Mouse (Mus musculus) left cerebral cortex, postnatal 14 days (tissue): ENCODE measurements around the gene Rufy1. TPM values are rescaled to one million over a fixed set of nuclear protein-coding genes. Genes with fewer than 3 reads are reported as not detected.
A peak's percentile ranks its signal among the peaks of the same experiment; 100 is the strongest.

Source experiments
- DNase-seq, 2 experiments: peaks; one replicate each; pipeline ENCODE4 v3.0.0; 2021 to 2022; ENCODE audit warnings: low spot score in 2 of 2, mixed read lengths in 1 of 2
- intact Hi-C: fragments of 180-260 bp; cut with DNase I; formaldehyde crosslinking; loops from one replicate; pipeline ENCODE4 v1.15.1; 2025
- total RNA-seq, 2 experiments: library from RNA; stranded (reverse); gene quantifications; 2 replicates each; pipeline ENCODE4 v1.2.3; 2021

Gene Rufy1
- total RNA-seq, 2 experiments from 2014 or later: 25.5 to 25.8 TPM

DNA sequence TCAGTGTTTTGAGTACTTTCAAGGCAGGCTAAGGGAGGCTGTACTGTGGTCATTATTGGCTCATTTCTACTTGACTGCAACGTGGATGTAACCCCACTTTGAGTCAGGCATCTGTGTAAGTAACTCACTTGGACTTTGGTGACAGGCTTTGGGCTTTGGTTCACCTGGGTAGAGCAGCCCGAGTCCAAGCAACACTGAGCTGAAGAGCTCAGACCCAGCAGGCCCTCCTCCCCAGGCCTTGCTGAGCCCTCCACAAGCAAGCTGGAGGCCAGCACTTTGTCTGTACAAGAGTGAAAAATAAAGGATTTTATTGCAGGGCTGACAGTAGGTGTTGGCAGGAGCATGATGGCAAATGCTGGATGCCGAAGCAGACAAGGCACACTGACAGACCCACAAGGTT is 41.9 kb downstream of the Rufy1 start:
- no peak for DNase-seq
- intact Hi-C loops: no loop called here

DNA sequence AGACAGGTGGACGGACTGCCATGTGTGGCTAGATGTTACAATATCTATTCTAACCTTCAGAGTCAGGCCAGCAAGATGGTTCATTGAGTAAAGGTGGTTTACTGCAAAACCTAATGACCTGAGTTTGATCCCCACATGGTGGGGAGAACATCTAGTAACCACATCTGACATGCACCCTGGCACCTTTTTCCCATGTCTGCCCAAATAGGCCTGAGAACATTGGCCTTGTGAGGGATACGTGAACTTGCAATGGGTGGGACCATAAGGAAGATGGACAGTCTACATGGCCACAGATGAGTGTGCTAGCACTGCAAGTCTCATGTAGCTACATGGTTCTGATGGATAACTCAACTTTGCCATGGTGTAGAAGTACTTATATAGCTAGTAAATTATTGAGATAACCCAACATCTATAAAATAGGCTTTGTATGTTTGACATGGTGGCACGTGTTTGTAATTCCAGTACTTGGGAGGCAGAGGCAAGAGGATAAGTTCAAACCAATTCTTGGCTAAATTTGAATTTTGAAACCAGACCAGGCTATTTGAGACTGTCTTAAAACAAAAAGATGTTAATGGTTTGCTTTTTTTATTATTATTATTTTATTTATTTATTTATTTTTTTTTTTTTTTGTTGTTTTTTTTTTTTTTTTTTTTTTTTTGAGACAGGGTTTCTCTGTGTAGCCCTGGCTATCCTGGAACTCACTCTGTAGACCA is 42.6 kb downstream of the Rufy1 start:
- DNase-seq: no peak
- intact Hi-C loops: no loop called here

DNA sequence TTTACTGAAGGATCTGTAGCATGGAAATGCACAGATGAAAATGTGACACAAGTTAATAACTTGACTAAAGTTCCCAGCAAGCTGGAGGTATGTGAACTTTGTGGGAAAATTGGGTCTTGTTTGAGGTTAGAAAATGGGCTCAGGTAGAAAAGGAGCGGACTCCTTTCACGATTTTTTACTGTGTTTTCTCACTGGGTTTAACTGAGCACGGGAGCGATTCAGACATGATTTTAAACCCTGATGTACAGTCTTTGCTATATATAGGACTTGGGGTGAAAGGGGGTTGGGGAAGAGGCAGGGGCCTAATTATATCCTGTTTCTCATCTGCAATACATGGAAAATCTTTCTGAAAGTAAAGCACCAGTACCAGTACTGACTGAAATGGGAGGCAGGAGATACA is 43.2 kb downstream of the Rufy1 start:
- intact Hi-C loops: no loop called here
- DNase-seq: no peak

DNA sequence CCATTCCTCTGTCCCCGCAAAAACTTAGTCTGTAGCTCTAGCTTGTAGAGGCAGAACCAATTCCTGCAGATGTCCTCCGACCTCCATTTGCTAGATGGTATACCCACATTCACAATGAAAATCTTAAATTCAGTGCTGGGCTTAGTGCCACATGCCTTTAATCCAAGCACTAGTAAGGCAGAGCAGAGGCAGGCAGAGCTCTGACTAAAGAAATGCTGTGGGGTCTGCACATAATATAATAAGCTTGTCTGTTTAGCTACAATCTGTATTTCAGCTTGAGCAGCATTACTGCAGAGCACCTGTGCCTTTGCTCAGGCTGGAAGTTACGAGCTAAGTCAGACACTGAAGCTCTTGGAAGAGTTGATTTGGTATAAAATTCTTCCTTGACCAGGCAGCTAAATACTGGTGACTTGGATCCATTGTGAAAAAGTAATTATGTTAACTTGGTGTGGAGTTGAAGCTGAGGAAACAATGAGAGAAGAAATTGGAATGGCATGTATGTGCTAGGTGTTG is 43.7 kb downstream of the Rufy1 start:
- intact Hi-C loops: no loop called here
- DNase-seq: no peak

DNA sequence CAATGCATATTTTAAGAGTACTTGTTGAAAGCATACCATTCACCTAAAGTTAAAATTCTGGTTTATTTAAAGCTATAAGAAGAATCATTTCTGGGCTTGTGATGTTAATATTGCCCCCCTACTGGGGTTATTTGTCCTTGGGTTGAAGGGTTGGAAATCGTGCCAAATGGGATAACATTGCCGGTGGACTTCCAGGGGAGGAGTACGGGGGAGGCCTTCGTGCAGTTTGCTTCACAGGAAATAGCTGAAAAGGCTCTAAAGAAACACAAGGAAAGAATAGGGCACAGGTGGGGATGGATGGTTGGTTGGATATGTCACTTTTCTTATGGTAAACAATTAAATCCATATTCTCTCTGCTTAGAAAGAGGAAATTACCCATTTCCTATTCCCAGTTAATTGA is 49.6 kb downstream of the Rufy1 start:
- intact Hi-C loops: no loop called here
- no peak for DNase-seq

DNA sequence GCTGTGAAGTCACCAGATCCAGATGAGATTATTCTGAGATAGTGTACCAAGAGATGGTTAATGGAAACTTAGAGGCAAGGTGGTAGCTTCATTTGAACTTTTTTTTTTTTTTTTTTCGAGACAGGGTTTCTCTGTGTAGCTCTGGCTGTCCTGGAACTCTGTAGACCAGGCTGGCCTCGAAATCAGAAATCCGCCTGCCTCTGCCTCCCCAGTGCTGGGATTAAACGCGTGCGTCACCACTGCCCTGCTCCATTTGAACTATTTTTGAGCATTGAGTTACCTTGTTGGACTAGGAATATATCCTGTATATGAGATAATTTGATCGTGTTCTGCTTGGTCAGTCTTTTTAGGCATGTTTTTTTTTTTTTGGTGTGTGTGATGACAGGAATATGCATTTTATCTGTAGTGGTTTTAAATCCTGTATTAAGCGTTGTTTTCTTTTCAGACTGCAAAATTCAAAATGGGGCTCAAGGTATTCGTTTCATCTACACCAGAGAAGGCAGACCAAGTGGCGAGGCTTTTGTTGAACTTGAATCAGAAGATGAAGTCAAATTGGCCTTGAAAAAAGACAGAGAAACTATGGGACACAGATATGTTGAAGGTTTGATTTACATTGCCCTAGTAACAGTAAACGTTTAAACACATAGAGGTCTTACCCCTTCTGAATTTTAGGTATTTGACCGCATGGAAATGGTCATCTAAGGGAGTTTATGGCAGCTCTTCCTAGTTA is 51.7 kb downstream of the Rufy1 start:
- intact Hi-C loops: no loop called here
- DNase-seq: no peak

DNA sequence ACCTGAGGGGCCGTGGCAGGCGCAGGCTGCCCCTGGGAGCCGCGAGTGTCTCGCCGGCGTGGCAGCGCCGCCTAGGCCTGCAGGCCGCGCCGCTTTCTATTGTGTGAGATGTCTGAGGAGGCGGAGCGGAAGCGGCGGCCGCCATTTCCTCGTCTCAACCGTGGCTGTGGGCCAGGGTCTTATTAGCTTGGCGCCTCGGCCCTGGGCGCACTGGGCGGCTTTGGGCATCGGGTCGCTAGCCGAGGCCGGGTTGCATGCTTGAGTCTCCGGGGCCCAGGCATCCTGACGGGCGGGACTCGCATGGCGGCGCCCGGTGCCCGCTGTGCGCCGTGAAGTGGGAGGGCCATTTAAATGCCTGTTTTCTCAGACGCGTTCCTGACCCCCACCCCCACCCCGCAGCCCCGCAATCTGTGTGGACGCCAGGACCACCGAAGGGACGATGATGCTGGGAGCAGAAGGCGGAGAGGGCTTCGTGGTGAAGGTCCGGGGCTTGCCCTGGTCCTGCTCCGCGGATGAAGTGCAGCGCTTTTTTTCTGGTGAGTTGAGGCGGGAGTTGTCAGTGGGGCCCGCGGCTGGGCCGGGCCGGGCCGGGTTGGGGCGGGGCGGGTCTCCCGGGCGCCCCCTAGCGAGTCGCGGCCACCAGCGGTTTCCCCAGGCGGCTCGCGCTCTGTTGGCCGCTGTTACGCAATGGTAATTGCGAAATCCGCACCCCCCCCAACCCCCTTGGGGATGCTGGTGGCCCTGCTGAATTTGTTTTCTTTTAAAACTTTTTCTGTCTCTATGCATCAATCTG is 52.8 kb downstream of the Rufy1 start:
- peak; percentile 72 to 84 for DNase-seq
- intact Hi-C loops: no loop called here

DNA sequence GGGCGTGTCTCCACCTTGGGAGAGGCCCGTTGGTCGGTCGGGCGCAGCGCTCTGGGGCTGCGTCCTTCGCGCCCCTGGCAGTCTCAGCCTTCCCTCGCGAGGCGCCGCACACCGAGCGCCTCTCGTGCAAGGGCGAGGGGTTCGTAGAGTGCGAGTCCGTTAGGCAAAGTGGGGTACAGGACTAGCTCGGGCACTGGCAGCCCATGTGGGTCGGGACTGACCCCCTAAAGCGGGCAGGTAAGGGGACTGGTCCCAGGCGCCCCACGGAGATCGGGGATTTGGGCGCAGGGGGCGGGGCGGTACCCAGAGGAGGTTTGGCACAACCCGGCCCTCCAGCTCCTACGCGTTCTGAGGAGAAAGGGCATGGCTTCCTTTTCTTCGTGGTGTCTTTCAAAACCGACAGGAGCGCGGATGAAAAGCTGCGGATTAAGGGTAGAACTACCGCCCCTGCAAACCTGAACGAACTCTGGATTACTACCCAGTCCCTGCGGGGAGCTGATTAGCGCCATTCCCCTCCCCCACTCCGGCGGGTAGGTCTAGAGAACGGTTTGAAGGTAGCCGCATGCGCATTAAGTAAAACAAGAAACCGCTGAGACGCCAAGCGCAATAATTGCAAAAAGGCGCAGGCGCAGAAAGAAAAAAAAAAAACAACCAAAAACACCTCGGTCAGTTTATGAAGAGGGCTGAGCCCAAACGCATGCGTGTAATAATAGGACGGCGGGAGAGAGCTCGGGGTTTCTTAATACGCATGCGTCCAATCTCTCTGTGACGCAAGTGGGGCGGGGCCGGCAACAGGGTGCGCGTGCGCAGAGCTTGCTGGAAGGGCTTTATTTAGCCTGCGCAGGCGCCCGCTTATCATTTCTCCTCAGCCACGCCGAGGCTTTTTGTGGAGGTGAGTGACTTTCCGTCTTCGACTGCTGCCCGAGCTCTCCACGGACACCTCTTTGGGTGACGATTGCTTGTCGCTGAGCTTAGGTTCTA is 53.7 kb downstream of the Rufy1 start, which contains the start of gene Hnrnph1:
TSS of gene Hnrnph1 (plus strand) at position 80 of the 981 bp plus-strand sequence.
- DNase-seq: peak; percentile 99
- intact Hi-C loops: no loop called here

DNA sequence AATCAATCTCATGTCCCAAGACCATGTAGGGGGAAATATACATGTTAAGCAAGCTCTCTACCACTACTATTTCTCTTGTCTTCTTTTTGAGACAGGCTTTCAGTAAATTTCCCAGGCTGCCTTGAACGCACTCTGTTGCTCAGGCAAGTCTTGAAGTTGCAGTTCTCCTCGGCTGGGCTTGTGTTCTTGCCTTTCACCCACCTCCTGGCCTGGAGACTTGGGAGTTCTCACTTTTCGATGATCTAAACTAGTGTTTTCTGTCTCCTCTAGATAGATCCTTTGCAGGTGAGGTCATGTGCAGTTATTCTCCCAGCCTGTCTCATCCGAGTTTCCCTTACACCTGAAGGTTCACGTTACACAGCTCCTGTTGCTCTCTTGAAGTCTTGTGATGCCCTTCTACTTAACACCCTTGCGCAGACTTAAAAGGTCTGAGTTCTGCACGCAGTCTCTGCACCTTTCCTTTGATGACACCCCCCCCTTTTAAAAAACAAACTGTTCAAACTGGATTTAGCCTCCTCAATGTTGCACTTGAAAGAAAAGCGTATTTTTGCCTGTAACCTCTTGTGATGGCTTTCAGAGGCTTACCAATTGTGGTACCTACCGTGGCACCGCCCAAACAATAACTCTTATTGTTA is 54.7 kb downstream of the Rufy1 start:
- no peak for DNase-seq
- intact Hi-C loops: no loop called here

DNA sequence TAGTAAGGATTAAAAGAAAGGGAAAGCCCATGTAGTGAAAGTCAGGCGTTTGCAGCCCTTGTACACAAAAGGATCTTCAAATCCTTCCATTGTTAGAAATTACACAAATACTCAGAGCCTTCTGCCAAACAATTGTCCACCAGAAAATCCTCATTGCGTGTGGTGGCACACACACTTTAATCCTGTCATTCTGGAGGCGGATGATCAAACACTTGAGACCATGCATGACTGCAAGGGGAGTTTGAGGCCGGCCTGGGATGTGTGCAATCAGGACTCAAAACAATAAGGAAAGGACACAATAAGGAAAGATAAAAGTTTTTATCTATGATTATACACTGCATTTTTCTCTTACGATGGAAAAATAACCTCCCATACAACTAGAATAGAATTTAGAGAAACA is 55.5 kb downstream of the Rufy1 start:
- DNase-seq: no peak
- intact Hi-C loops: no loop called here

DNA sequence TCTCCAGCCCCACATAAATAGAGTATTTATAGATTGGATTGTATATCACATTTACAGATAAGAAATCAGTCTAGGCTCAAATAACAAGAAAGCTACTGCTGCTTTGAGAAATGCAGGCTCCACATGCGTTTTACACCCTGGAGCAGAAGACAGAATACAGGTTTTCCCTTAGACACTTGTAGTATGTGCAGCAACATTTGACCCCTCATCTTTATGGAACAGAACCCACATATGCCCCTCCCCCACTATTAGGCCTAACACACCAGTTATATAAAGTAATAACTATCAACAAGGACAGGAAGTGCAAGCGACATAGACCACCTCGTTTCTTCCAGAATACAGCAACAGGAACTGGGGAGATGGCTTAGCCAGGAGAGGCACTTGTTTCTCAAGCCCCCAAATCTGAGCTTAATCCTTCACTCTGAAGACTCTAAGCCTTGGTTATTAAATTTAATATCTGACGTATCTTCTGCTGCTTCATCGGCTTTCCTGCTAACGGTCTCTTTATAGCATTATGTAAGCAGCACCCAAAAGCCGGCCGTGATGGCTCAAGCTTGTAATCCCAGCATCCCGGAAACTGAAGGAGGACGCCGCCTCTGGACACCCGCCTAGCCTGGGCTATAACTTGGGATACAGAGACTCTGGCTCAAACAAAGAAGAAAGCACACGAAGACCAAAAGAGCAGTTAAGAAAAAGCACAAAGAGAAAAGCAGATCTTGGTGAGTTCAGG is 56.5 kb downstream of the Rufy1 start:
- DNase-seq: no peak
- intact Hi-C loops: no loop called here

DNA sequence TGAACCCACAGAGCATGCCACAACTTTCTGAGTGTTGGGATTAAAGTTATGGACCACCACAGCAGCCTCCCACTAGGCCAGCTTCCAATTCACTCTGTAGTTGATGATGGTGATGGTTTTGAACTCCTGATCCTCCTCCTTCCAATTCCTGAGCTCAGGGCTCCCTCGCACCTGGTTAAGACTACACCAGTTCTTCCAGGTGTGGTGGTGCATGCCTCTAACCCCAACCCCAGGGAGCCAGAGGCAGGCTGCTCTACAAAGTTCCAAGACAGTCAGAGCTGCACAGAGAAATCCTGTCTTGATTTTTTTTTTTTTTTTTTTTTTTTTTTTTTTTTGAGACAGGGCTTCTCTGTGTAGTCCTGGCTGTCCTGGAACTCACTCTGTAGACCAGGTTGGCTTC is 57.3 kb downstream of the Rufy1 start:
- intact Hi-C loops: no loop called here

DNA sequence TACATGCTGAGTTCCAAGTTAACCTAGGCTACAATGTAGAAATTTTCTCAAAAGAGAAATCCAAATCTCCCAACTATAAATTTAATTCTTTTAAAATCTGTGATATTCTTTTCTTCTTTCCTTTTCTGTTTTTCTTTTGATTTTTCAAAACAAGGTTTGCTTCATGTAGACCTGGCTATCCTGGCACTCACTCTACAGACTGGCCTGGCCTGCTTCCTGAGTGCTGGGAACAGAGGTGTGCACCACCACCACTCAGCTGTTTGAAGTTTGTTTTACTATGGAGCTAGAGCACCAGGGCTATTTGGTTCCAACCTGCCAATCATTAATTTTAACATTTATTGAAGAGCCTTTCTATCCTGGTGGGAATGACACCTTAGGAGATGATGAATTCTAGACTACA is 57.8 kb downstream of the Rufy1 start:
- DNase-seq: no peak
- intact Hi-C loops: no loop called here

More for the DNA sequence above, 57.3 kb downstream of the Rufy1 start:
- no peak for DNase-seq

DNA sequence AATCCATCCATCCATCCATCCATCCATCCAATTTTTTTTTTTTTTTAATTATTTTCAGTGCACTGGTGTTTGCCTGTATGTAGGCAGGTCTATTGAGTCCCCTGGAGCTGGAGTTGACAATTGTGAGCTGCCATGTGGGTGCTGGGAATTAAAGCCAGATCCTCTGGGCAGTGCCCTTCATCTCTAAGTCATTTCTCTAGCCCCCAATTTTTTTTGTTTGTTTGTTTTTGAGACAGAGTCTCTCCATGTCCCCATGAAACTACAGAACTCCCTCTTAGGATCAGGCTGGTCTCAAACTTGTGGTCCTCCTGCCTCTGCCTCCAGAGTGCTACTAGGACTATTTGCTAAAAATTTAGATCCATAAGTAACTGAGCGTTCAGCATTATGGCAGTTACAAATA is 59.0 kb downstream of the Rufy1 start:
- DNase-seq: no peak
- intact Hi-C loops: no loop called here

DNA sequence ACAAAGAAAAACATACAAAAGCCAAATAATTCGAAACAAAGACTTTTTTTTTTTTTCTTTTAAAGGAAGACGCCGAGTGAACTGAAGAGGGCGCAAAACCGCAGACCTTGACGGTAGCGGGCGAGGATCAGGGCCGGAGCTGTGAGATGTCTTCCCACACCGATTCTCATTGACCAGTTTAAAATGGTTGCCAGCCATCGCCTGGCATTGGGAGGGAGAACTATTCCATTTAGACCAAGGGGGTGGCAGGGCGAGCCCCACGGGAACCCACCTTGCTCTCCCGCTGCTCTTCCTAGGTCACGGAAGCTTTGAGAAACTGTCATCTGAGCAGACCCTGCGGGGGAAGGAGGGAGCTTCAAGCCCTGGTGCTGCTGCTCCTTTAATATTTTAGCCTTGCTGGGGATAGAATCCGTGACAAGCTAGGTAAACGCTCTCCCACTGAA is 59.5 kb downstream of the Rufy1 start:
- peak; percentile 46 to 58 for DNase-seq
- intact Hi-C loops: no loop called here

DNA sequence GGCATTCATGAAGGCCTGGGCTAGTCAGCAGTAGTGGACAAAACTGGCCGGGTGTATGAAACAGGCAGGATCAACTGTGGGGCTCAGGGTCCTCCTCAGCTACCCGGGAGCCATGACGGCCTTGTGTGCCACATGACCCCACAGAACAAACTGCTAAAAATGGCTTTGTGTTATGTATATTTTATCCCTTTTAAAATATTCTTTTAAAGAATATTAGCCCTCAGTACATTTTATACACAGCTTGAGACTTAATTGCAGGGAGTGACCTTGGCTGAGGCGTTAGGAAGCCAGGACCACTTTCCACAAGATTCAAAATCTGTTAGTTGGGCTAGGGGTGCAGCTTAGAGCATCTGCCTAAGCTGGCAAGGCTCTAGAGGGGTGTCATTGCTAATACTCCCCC is 60.0 kb downstream of the Rufy1 start:
- intact Hi-C loops: no loop called here
- DNase-seq: no peak

DNA sequence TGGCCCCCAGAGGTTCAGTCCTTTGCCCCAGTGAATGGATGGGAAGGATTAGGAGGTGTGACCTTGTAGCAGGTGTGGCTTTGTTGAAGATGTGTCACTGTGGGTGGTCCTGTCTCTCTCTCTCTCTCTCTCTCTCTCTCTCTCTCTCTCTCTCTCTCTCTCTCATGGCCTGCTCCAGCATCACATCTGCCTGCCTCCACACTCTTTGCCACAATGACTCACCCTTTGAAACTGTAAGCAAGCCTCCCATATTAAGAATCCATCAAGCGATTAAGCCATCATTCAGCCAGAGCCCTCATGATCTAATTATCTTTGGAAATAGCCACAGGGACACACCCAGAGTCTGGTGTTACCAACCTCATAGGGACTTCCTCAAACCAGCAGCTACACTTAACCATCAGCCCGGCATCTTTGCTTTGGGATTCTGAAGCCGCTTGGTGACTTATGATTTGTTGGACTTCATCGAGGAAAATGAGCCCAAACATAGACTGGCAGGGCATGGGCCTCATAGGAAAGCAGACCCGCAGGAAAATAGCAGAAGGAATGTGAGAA is 61.5 kb downstream of the Rufy1 start:
- intact Hi-C loops: no loop called here
- DNase-seq: no peak

DNA sequence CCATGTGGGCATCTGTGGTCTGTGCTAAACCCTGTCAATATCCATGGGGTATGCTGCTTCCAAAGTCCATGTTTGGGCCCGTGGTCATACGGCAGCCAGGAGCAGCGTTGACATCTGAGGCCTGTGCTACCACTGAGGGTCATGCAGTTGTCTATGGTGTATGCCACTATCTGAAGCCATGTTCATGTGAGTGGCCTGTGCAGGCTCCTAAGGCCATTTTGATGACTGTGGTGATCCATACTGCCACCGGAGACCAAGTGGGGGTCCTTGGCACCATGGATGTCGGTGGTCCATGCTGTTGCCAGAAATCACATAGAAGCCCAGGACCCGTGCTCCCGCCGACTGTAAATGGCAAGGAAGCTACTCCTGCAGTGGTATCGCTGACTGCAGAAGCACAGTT is 63.4 kb downstream of the Rufy1 start:
- no peak for DNase-seq
- intact Hi-C loops: no loop called here
